Mouse (Mus musculus): ENCODE measurements at regions not wholly inside any gene's neighbourhood (a gene's known extent, or its start where the extent isn't known, plus 50 kb on each side); places are given as distances from the start of the nearest gene placed in this dataset.

DNA sequence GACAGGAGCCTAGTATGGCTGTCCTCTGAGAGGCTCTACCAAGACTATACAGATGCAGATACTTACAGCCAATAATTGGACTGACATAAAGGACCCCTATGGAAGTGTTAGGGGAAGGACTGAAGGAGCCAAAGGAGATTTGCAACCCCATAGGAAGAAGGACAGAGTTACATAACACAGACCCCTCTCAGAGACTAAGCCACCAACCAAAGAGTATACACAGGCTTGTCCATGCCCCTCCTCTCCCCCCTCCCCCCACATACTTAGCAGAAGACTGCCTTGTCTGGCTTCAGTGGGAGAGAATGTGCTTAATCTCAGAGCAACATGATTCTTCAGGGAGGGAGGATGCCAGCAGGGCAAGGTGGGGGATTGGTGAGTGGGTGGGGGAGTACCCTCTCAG, 426.4 kb downstream of the Ttll7 start:
- DNase-seq = no peak

DNA sequence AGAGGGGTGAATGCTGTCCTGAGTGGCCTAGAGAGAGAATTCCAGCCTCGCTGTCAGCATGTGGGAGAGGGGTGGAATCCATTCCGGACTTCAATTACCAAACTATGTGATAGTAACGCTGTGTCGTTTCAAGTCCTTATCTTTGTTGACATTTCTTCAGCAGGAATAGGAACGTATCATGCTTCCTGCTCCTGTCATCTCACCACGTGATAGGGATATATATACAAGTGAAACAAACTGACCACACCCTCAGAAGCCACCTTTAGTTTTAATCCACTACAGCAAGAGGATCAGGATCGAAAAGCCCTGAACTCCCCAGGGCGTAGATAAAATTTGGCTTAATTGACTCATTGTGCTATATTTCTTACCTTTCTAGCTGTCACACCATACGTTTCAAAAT, 431.6 kb downstream of the Ttll7 start:
- no peak for DNase-seq

DNA sequence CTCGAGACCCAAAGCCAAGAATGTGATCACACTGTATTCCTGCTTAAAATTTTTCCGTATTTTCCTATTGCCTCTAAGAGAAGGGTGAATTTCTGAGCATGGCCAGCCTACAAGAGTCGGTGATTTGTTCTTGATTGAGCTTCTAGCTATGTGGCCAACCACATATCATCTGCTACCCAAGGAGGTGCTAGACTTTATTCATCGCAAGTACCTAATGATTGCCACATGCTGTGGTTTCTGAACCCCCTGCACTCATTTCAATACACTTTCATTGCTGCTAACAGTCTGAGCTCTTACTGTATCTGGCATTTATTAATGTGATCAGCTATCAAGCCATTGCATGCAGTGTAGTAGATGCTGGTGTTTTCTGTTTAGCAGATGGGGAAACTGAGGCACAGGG, 432.2 kb downstream of the Ttll7 start:
- DNase-seq = no peak

DNA sequence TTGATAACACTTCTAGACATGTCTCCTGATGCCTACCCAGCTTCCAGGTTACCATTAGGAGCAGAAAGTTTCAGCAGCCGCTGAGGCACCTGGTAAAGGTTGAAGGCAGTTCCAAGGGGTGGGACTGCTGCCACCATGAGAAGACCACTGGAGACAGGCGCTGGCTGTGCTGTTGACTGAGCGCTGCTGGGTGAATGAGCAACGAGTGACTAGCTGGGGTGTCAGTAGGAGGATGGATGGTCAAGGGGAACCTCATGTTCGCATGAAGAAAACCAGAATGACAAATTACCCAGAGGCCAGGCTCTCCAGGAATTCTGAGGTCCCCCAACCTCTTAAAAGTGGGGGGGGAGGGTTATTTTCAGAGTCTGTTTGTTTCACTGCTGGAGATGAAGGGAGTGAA, 433.3 kb downstream of the Ttll7 start:
- no peak for DNase-seq

DNA sequence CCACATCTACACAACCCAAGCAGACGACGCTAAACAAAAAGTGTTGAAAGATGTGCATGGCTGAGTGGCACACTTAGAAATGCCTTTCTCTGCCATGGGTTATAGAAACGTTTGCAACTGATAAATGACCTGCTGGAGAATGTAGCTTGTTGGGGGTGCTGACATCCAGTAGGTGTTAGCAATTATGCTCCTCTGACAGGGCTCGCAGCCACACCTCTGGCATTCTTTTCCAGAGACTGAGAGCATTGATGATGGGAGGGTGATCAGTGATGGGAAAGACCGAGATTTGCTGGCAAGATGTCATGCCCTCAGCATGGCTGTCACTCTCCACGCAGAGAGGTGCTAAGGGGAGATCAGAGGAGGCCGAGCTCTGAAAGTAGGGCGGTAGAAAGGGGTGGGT, 435.3 kb downstream of the Ttll7 start:
- DNase-seq = no peak

DNA sequence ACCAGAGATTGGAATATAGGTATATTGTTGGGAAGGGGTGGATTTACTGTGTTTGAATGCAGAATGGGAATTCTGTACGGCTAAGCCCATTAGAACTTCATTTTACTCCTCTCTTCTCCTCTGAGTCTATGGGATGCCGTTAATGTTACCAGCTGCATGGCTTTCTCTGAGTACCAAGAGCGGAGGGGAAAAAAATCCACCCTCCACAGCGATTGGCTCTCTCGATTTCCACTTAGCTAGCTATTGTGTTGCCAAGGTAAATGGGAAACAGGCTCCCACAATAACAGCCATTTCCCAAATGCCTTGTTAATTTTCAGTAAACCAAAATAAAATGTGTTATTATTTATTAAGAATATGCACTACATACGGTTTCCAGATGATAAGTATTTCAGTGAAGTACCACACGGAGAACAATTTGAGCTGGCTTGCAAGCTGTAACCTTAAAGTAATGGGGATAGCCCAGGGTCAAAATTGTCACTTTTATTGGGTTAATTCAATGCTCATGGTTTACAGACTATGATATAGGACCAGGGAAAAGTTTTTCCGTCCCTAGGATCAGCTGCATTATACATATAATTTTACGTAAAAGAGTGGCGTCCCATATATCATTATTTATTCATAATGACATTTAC, 439.6 kb downstream of the Ttll7 start:
- no peak for DNase-seq

DNA sequence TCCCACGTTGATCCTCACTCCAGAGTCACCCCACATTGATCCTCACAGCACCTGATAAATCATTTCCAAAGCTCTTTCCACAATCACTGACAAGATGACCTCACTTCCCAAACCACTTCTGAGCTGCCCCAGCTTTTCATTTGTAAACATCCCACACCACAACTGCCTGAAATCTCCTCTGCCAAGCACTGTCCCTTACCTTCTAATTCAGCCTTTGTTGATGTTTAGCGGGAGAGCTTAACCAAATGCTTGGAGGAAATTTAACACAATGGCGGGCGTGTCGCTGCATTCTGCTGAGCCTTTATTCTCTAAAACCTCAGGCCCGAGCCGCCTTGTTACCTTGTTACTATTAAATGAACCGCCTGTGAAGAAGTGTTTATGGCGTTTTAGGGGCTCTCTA, 445.9 kb downstream of the Ttll7 start:
- no peak for DNase-seq

DNA sequence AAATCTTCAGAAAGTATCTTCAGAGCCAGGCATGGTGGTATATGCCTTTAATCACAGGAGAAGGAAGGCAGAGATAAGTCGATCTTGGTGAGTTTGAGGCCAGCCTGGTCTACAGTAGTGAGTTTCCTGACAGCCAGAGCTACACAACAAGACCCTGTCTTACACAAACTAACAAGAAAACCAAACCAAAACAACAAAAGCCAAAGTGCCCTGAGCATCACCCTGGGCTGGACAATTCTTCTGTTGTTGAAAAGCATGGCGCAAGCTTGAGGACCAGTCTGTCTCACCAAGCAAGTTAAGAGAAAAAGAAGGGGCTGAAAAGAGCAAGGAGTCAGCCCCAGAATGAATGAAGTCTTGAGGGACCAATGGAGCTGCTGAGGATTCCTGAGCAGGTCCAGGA, 473.4 kb downstream of the Ttll7 start:
- no peak for DNase-seq

DNA sequence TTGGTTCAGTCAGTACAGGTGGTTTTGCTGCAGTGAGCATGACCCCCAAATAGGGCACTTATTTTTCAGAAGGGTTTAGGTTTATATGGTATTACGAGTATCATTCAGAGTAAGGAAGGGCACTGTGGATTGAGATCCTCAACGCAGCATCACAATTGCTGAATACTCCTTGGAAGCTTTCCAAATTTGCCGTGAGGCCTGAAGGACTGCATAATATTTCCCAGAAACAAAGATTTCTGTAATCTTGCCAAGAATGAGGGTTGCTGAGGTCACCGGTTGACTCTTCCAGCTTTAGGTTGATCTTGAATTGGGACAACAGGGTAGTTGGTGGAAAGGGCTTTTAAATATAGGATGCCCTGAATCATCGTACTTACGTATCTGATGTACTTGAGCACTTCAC, 482.1 kb downstream of the Ttll7 start:
- no peak for DNase-seq

DNA sequence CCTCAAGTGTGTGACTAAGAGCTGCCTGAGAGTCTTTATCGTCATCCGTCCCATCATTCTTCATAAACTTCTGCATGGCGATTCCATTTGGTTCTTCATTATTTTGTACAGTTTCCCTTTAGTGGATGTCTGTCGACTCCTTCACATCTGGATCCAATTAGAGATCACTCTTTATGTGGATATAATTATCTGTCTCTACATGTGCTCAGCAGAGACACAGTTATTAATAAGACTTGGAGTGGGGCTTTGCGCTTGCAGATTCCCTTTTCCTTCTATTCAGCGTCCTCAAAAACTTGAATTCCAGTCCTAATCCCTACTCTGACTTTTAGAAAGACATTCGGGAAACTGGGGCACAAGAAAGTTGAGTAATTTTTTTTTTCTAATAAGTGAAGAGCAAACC, 483.1 kb downstream of the Ttll7 start:
- DNase-seq = no peak

DNA sequence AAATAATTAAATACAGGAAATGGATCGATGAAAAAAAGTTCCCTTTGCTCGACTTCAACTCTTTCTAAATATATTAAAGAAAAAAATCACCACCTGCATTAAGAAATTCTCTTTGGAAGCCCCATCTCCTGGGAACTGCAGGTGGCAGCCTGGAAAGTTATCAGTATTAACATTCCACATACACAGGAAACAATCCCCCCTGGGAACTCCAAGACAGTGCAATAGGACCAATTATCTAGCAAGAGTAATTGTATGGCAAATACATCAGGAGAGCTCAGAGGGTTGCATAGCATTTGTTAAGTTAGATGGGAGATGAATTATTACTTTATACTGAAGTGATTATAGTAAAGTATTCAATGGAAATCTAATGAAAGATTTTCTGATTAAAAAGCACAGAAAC, 487.3 kb downstream of the Ttll7 start:
- DNase-seq = no peak

DNA sequence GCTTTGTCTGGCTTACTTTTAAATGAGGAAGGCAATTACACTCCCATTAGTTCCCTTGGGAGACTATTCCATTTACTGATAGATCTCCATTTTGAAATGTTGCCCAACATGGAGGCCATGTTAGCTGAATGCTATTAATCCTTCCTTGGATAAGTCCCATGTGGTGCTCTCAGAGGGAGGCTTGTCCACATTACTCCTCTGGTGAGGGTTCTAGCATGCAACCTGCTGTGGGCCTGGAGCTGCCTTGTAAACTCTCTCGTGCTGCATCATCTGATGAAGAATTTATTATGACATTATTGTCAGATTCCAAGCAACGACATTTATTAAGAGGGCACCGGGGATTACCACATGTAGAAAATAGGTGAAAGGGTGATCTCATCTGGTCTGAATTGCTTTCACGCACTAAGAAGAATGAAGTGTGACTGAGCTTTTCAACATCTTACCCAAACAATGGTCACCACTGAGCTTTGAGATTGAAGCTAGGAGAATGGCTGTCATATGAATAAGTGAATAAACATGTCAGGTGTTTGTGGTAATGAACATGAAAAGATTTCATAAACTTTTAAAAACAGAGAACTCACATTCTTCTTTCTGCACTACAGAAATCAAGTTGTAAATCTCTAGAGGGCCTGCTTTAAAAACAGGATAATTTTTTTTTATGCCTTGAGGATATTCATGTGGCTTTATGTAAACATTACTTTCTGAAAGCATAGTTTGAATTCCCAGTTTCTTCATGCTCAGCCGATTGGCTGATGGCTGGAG, 495.3 kb downstream of the Ttll7 start:
- no peak for DNase-seq

DNA sequence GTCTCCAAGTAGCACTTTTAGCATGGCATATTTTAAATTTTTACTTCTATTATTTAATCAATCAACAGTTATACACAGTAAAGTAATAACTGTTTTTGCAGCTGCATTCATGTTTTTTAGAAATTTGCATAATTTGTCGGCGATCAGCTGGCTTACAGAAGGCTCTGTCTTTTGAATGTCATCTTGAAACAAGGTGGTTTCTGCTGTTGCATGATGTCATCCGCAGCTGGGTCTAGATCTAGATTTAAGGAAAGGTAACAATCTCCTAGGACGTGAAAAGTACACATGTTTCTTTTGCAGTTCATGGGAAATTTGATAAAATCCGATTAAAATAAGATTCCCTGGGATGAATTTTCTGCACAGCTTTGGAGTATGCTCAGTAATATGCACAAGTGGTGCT, 534.9 kb downstream of the Ttll7 start:
- DNase-seq = no peak

DNA sequence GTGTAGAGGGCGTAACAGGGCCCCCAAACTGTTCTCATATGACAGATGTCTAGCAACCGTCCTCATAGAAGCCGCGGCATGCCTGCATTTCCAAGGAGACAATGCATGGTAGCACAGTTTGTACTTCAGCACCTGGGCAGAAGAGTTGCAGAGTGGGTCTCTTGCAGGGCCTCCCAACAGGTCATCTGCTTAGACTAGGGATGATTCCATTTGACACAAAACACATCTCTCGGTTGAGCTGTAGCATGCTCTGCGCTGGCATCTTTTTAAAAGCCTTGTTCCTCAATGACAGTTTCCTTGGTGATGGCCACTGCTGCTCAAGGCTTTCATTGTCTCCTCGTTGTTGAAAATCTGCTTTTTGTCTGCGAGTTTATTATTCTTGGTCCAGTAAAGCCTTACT, 546.1 kb downstream of the Ttll7 start:
- DNase-seq = no peak

DNA sequence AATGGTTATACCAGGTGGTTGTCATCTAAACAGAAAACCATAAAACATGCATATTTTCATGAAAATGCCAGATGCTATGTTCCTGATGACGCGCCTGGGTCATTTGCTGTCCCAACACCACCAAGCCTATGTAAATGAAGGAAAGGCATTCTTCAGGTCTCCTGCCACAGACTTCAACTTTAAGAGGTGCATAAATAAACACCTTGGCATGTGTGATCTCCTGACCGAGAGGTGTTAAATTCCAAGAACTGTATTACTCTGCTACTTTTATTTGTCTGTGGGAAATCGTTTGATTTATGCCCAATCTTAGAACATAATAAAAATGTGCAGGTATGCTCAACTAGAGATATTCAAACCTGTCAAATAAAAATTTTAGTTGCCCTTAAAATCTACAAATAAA, 560.1 kb downstream of the Ttll7 start:
- no peak for DNase-seq

DNA sequence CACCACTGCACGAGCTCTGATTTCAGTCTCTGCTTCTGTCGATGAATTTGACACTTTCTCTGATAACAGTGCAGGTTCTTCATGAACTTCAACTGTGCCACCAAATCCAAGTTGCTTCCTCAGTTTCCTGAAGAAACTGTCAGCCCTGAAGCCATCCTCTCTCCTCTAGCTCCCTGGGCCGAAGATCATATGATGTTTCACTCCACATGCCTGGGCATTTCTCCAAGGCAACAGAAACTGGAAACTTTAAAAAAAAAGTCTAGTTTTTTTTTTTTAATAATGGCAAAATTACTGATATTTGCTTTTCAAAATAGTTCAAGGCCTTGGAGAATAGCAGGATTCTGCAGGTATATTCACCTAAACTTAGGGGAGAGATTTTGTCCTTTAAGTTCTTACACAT, 564.8 kb downstream of the Ttll7 start:
- no peak for DNase-seq

DNA sequence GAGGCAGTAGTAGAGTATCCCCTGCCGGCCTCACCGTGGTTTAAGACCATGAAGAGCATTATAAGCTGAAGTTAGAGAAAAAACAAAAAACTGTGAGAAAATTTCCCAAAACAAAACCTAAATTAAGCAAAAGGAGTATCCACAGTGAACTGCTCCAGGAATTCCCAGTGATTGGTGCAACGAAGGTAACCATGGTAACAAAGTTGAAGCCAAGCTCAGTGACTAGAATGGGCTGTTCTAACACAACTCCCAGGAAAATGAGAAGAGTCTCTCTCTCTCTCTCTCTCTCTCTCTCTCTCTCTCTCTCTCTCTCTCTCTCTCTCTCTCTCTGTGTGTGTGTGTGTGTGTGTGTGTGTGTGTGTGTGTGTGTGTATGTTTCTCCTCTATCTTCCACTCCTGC, 567.0 kb downstream of the Ttll7 start:
- no peak for DNase-seq

DNA sequence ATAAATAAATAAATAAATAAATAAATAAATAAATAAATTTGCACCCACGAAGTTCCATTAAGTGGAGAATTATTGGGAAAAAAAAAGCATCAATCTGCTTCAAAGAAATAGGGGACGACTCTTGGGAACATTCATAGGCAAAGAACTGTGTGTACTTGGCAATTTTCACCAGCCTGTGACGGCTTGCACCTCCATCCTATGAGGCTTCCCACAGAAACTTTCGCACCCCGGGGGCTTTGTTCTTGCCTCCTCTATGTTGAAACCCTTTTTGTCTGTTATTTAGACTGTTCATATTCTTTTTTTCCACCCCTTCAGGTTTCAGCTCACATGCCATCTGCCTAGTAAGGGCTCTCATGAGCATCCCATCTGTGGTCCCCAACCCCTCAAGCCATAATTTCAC, 570.0 kb downstream of the Ttll7 start:
- no peak for DNase-seq

DNA sequence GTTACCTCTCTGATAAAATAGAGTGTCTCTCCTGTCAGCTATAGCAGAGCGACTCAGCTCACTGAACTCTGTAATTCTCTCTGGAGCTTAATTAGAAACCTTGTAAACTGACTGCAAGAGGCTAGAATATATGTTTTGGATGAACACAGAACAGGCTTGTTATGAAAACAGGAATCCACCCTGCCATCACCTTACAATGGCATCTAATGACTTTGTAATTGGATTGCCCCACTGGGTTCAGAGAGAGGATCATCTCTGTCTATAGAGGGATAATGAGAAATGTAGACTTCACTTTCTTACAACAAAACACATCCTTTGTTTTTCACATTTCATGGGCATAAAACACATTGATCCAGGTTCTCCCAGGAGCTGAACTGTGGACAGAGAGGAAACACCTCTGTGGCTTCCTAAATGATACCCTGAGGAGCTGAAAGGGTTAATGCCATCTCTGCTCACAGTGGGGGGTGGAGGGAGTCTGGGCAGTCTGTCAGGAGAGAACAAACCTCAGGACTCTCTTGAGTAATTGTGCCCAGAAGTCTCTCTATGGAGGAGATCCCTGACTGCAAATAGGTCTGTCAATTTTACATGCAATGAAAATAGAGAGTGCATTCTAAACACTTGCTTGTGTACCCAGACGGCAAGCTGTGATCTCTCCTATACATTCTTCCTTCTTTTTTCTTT, 571.9 kb downstream of the Ttll7 start:
- no peak for DNase-seq

DNA sequence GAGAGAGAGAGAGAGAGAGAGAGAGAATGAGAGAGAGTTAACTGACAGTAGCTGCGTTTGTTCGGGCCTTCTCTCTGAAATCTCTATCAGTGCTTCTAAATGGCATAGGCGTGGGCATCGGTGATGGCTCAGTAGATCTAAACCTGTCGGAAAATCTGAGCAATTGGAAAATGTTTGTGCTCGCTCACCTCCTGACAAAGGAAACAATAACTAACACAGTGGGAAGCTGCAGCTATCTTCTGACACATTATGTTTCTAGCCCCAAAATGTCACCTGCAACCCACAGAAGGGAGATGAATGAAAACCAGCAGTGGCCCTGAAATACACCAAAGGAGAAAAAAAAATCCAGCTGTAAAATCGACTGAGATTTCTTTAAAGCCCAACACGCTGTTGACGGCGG, 576.7 kb downstream of the Ttll7 start:
- no peak for DNase-seq

DNA sequence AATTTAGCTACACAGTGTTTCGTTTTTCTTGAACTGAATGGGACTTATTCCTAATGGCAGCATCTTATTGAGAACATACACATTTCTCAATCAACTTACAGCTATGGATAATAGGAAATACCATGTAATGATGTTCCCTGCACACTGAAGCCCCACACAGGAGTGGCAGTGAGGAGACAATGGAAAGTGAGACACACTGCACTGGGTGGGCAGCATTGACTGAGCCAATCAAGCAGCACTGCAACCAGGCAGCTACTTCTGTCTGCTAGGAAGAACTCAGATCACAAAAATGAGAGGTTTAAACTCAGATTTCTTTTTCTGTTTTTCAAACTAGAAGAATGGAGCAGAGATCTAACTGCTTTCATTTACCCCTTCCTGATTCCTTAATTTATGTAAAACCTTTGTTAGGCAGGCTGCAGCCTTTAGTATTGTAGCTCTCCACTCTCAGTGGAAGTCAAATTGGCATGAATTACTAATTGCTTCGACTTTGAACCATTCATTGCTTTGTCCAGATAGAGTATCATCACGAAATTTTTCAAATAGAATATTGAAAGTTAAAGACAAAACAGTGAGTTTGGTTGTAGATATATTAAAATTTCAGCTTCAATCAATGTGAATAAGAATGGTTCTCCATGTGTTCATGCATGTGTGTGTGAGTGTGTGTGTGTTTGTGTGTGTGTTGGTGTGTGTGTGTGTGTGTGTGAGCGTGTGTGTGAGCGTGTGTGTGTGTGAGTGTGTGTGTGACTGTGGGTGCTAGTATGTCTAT, 590.9 kb downstream of the Ttll7 start:
- DNase-seq = no peak

DNA sequence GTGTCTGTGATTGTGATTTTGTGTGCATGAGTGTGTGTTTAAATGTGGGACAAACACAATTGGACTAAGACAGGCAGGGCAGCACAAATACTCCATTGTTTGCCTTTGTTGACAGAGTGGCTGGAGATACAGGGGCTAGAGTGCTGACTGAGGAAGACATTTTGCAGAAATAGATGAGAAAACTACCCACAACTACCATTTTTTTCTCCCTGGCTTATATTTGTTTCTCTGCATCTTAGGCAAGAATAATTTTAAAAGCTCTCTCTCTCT, 591.5 kb downstream of the Ttll7 start:
- DNase-seq = no peak

DNA sequence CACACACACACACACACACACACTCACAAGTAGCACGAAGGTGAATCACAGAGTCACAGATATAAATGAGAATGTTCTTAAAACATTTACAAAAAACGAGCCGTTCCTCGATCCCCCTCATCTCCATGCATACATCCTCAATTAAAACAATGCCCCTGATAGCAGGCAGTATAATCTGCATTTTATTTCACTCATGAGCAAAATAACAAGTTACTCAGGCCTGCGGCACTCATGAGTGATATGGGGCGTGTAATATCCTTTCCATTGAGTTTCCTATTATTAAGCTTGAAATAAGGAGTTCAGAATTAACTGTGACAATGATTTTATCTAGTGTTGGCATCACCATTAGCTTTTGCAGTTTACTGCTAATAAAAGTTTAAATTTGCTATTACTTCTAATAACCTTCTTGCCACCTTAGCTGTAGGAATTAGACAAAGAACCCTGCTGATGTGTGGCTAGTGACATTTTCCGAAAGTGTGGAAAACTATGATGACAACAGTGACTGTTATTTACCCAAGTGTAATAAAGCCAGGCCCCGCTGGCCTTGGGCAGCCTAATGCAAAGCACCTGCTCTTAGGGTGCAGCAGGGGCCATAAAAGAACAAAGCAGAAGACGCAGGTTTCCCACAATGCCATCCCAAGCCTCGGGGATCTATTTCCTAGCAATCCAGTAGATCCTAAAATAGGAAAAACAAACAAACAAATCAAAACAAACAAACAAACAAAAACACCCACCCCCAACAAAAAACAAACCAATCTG, 592.0 kb downstream of the Ttll7 start:
- no peak for DNase-seq

All from adrenal gland, postnatal 10 days (tissue).